Mouse (Mus musculus): Measurements from ENCODE around the gene Lin7c. TPM values are rescaled to one million over a fixed set of nuclear protein-coding genes. Genes with fewer than 3 reads are reported as not detected.
A peak's percentile ranks its signal among the peaks of the same experiment; 100 is the strongest.

Gene Lin7c
- polyA plus RNA-seq, 1 experiment = 13.2 TPM

- Histone ChIP-seq H3K4me1 (ENCODE audit: control insufficient read depth, insufficient read depth, low read length) (no peaks in the 10 kb centered on the region), H3K36me3 (ENCODE audit: control insufficient read depth, insufficient read depth, low read length) (no peaks in the 10 kb centered on the region), H3K27ac (ENCODE audit: insufficient read depth, low read depth, low read length) (no peak overlapping the region), H3K4me3 (ENCODE audit: insufficient read depth, low read depth, low read length) (no peak overlapping the region), H3K27me3 (replicated peaks; ENCODE audit: control insufficient read depth, insufficient read depth, low read length) (no peaks in the 10 kb centered on the region)
- DNase-seq = peak; percentile 71
- TF ChIP-seq POLR2A (IDR thresholded peaks at IDR 0.05; ENCODE audit: low read depth, low read length) = no peak
- no peak for TF ChIP-seq CTCF (conservative IDR thresholded peaks at IDR 0.05; ENCODE audit: insufficient read depth, insufficient read length, low read depth, low read length)
These were observed 23.9 kb downstream of the Lin7c start for GRCm38 (mm10) chr2:109914601-109915000.

GRCm38 (mm10) chr2:109916782-109917495 is 26.3 kb downstream of the Lin7c start:
- H3K4me1 ChIP-seq (ENCODE audit: control insufficient read depth, insufficient read depth, low read length) = peaks cover 7% of the 10 kb centered on the region; the same call in 1 of the 2 replicates
- TF ChIP-seq CTCF (conservative IDR thresholded peaks at IDR 0.05; ENCODE audit: insufficient read depth, insufficient read length, low read depth, low read length) (no peak), POLR2A (IDR thresholded peaks at IDR 0.05; ENCODE audit: low read depth, low read length) (no peak)
- H3K27me3 ChIP-seq (replicated peaks; ENCODE audit: control insufficient read depth, insufficient read depth, low read length) = no peaks in the 10 kb centered on the region
- peak; percentile 67 for DNase-seq
- H3K36me3 ChIP-seq (ENCODE audit: control insufficient read depth, insufficient read depth, low read length) = no peaks in the 10 kb centered on the region
- no peak overlapping the region; the same call in 1 of the 2 replicates for H3K27ac ChIP-seq (ENCODE audit: insufficient read depth, low read depth, low read length)
- 12% methylated on average over 11 of the region's 11 CpGs for WGBS
- H3K4me3 ChIP-seq (ENCODE audit: insufficient read depth, low read depth, low read length) = peak overlapping the region; percentile 40

GRCm38 (mm10) chr2:109917496-109918413 is 27.1 kb downstream of the Lin7c start, which contains the start of gene Lgr4:
Gene Lgr4, plus strand, starts transcription at chr2:109917647.
- Histone ChIP-seq H3K27me3 (replicated peaks; ENCODE audit: control insufficient read depth, insufficient read depth, low read length) (no peaks in the 10 kb centered on the region), H3K27ac (ENCODE audit: insufficient read depth, low read depth, low read length) (peak within 1 kb of the TSS; percentile 89), H3K4me3 (ENCODE audit: insufficient read depth, low read depth, low read length) (peak within 1 kb of the TSS; percentile 62), H3K36me3 (ENCODE audit: control insufficient read depth, insufficient read depth, low read length) (no peaks in the 10 kb centered on the region), H3K4me1 (ENCODE audit: control insufficient read depth, insufficient read depth, low read length) (peaks cover 7% of the 10 kb centered on the region; the same call in 1 of the 2 replicates)
- 1% methylated on average over 111 of the region's 111 CpGs for WGBS
- DNase-seq = peak; percentile 99
- TF ChIP-seq POLR2A (IDR thresholded peaks at IDR 0.05; ENCODE audit: low read depth, low read length) = peak; percentile 84
- no peak for TF ChIP-seq CTCF (conservative IDR thresholded peaks at IDR 0.05; ENCODE audit: insufficient read depth, insufficient read length, low read depth, low read length)

- Histone ChIP-seq H3K27ac (ENCODE audit: insufficient read depth, low read depth, low read length) (peak overlapping the region; percentile 89), H3K4me1 (ENCODE audit: control insufficient read depth, insufficient read depth, low read length) (peaks cover 7% of the 10 kb centered on the region; the same call in 1 of the 2 replicates), H3K36me3 (ENCODE audit: control insufficient read depth, insufficient read depth, low read length) (no peaks in the 10 kb centered on the region), H3K27me3 (replicated peaks; ENCODE audit: control insufficient read depth, insufficient read depth, low read length) (no peaks in the 10 kb centered on the region), H3K4me3 (ENCODE audit: insufficient read depth, low read depth, low read length) (peak overlapping the region; percentile 62)
- TF ChIP-seq POLR2A (IDR thresholded peaks at IDR 0.05; ENCODE audit: low read depth, low read length) = no peak
- no peak for TF ChIP-seq CTCF (conservative IDR thresholded peaks at IDR 0.05; ENCODE audit: insufficient read depth, insufficient read length, low read depth, low read length)
- DNase-seq = peak; percentile 81
- WGBS = 9% methylated on average over 22 of the region's 22 CpGs
These were observed 28.1 kb downstream of the Lin7c start for GRCm38 (mm10) chr2:109918592-109919262.

GRCm38 (mm10) chr2:109920471-109920870 is 29.8 kb downstream of the Lin7c start:
- Histone ChIP-seq H3K27me3 (replicated peaks; ENCODE audit: control insufficient read depth, insufficient read depth, low read length) (no peaks in the 10 kb centered on the region), H3K36me3 (ENCODE audit: control insufficient read depth, insufficient read depth, low read length) (no peaks in the 10 kb centered on the region), H3K4me1 (ENCODE audit: control insufficient read depth, insufficient read depth, low read length) (peaks cover 7% of the 10 kb centered on the region; the same call in 1 of the 2 replicates), H3K27ac (ENCODE audit: insufficient read depth, low read depth, low read length) (peak overlapping the region; percentile 79), H3K4me3 (ENCODE audit: insufficient read depth, low read depth, low read length) (peak overlapping the region; percentile 57)
- TF ChIP-seq CTCF (conservative IDR thresholded peaks at IDR 0.05; ENCODE audit: insufficient read depth, insufficient read length, low read depth, low read length) (no peak), POLR2A (IDR thresholded peaks at IDR 0.05; ENCODE audit: low read depth, low read length) (no peak)
- WGBS = 42% methylated on average over 7 of the region's 7 CpGs
- DNase-seq = no peak

GRCm38 (mm10) chr2:109921298-109922035 is 30.8 kb downstream of the Lin7c start:
- Histone ChIP-seq H3K27me3 (replicated peaks; ENCODE audit: control insufficient read depth, insufficient read depth, low read length) (no peaks in the 10 kb centered on the region), H3K4me1 (ENCODE audit: control insufficient read depth, insufficient read depth, low read length) (peaks cover 10% of the 10 kb centered on the region; the same call in 1 of the 2 replicates), H3K27ac (ENCODE audit: insufficient read depth, low read depth, low read length) (peak overlapping the region; percentile 67), H3K36me3 (ENCODE audit: control insufficient read depth, insufficient read depth, low read length) (no peaks in the 10 kb centered on the region; the same call in 1 of the 2 replicates), H3K4me3 (ENCODE audit: insufficient read depth, low read depth, low read length) (peak overlapping the region; percentile 5; the same call in 1 of the 2 replicates)
- DNase-seq = peak; percentile 61
- TF ChIP-seq POLR2A (IDR thresholded peaks at IDR 0.05; ENCODE audit: low read depth, low read length) (no peak), CTCF (conservative IDR thresholded peaks at IDR 0.05; ENCODE audit: insufficient read depth, insufficient read length, low read depth, low read length) (no peak)
- WGBS = 31% methylated on average over 8 of the region's 8 CpGs

All from kidney, adult 2 months (tissue).